Mouse (Mus musculus) testis, adult 2 months (tissue): Measurements from ENCODE around the gene Phactr1.

Experiments
- CTCF ChIP-seq: fragments of 200-500 bp; IDR thresholded peaks from 2 replicates; pipeline ENCODE4 v1.5.1; 2012; ENCODE audit warnings: low read depth, mild to moderate bottlenecking, inconsistent platforms, low read length, moderate library complexity; ENCODE audit not compliant: control insufficient read depth, insufficient read depth, insufficient replicate concordance
- POLR2A ChIP-seq: fragments of 200-500 bp; IDR thresholded peaks from 2 replicates; pipeline ENCODE4 v1.6.1; 2012; ENCODE audit warnings: low read depth, mild to moderate bottlenecking, inconsistent platforms, low read length, moderate library complexity; ENCODE audit not compliant: control insufficient read depth

- TF ChIP-seq CTCF: no peak
- no peak for TF ChIP-seq POLR2A
Measured at GRCm38 (mm10) chr13:42989481-42989880, 309.1 kb downstream of the Phactr1 start.
